Comparison of ENCODE assay signal across 14 mouse cellular contexts in genomic region chrX:71434448-71434847, GRCm38 (mm10). TPM values are rescaled to one million over a fixed set of nuclear protein-coding genes. Genes with fewer than 3 reads are reported as not detected.
A peak's percentile ranks its signal among the peaks of the same experiment; 100 is the strongest.
DNase-seq lines count a peak whose midpoint lies in the region; ATAC-seq lines count a peak whose summit lies in the region.
"Had no signal": no experiment of that assay in that cellular context is flagged by ENCODE, and none has a peak within 500 bp of the region (broad histone marks: within the 10 kb centered on the region; RNA-seq: fewer than 3 reads in every experiment).

No protein-coding gene starts in this region.

- H3K36me3 ChIP-seq in neural tube, embryonic 11.5 days (ENCODE audit: control insufficient read depth, insufficient read depth, low read length): no peaks in the 10 kb centered on the region
- H3K36me3 ChIP-seq in neural tube, embryonic 15.5 days: peaks cover 4% of the 10 kb centered on the region; the same call in 1 of the 2 replicates
- no peaks in the 10 kb centered on the region for H3K36me3 ChIP-seq in hindbrain, embryonic 10.5 days
- no peaks in the 10 kb centered on the region for H3K36me3 ChIP-seq in midbrain, embryonic 12.5 days
- H3K36me3 ChIP-seq: liver, embryonic 15.5 days had no signal

- 64% methylated on average over 1 of the region's 1 CpGs for WGBS in neural tube, embryonic 11.5 days
- 60% methylated on average over 1 of the region's 1 CpGs for WGBS in neural tube, embryonic 15.5 days
- WGBS in hindbrain, embryonic 10.5 days: 75% methylated on average over 1 of the region's 1 CpGs
- WGBS in midbrain, embryonic 12.5 days: 45% methylated on average over 1 of the region's 1 CpGs

- no peak overlapping the region for H3K9ac ChIP-seq in neural tube, embryonic 11.5 days (ENCODE audit: low read length)
- no peak overlapping the region for H3K9ac ChIP-seq in neural tube, embryonic 15.5 days (replicated peaks)
- H3K9ac ChIP-seq in midbrain, embryonic 12.5 days (replicated peaks): no peak overlapping the region
- H3K9ac ChIP-seq: heart, embryonic 13.5 days; limb, embryonic 13.5 days; liver, embryonic 15.5 days had no signal

- no peaks in the 10 kb centered on the region for H3K27me3 ChIP-seq in neural tube, embryonic 11.5 days (ENCODE audit: control insufficient read depth, insufficient read depth, low read length)
- no peaks in the 10 kb centered on the region for H3K27me3 ChIP-seq in neural tube, embryonic 15.5 days (replicated peaks)
- H3K27me3 ChIP-seq in hindbrain, embryonic 10.5 days (ENCODE audit: insufficient read depth, poor library complexity, severe bottlenecking): peaks cover 56% of the 10 kb centered on the region
- H3K27me3 ChIP-seq in midbrain, embryonic 12.5 days: peaks cover 9% of the 10 kb centered on the region; the same call in 1 of the 2 replicates
- H3K27me3 ChIP-seq: heart, embryonic 13.5 days; limb, embryonic 13.5 days; liver, embryonic 15.5 days had no signal

- H3K9me3 ChIP-seq in neural tube, embryonic 11.5 days (ENCODE audit: control insufficient read depth, low read length): no peaks in the 10 kb centered on the region
- no peaks in the 10 kb centered on the region for H3K9me3 ChIP-seq in neural tube, embryonic 15.5 days (replicated peaks)
- no peaks in the 10 kb centered on the region for H3K9me3 ChIP-seq in hindbrain, embryonic 10.5 days
- no peaks in the 10 kb centered on the region for H3K9me3 ChIP-seq in midbrain, embryonic 12.5 days
- H3K9me3 ChIP-seq: heart, embryonic 13.5 days; limb, embryonic 13.5 days; liver, embryonic 15.5 days had no signal

- ATAC-seq in neural tube, embryonic 11.5 days (ENCODE audit: insufficient read depth, low FRiP score, low TSS enrichment): peak; percentile 69
- no peak for ATAC-seq in neural tube, embryonic 15.5 days (ENCODE audit: low FRiP score)
- ATAC-seq in midbrain, embryonic 12.5 days (ENCODE audit: low FRiP score, low read depth): peak; percentile 63; the same call in 1 of the 2 replicates

- DNase-seq in neural tube, embryonic 11.5 days (ENCODE audit: low spot score): no peak
- DNase-seq in hindbrain, embryonic 10.5 days (ENCODE audit: low spot score): peak; percentile 3
- peak; percentile 45 for DNase-seq in retina, postnatal 1 day
- no peak for DNase-seq in layer of hippocampus, adult 8-10 months (ENCODE audit: low spot score in 2 of 2)
- no peak for DNase-seq in urinary bladder, postnatal 14 days (ENCODE audit: low spot score)
- DNase-seq in layer of hippocampus, postnatal 10 days (ENCODE audit: low spot score in 2 of 2): no peak
- DNase-seq: cerebellum, adult 11-12 months; kidney, adult 2 months; lung, postnatal 10 days had no signal

- no peak overlapping the region for H3K27ac ChIP-seq in neural tube, embryonic 11.5 days (ENCODE audit: low read depth, low read length)
- H3K27ac ChIP-seq in neural tube, embryonic 15.5 days (replicated peaks): no peak overlapping the region
- H3K27ac ChIP-seq in hindbrain, embryonic 10.5 days: no peak overlapping the region
- no peak overlapping the region for H3K27ac ChIP-seq in midbrain, embryonic 12.5 days (replicated peaks)
- H3K27ac ChIP-seq: heart, embryonic 13.5 days; limb, embryonic 13.5 days; liver, embryonic 15.5 days had no signal

- no peaks in the 10 kb centered on the region for H3K4me1 ChIP-seq in neural tube, embryonic 11.5 days (ENCODE audit: control insufficient read depth, insufficient read depth, low read length)
- no peaks in the 10 kb centered on the region for H3K4me1 ChIP-seq in neural tube, embryonic 15.5 days
- H3K4me1 ChIP-seq in hindbrain, embryonic 10.5 days (replicated peaks): no peaks in the 10 kb centered on the region
- H3K4me1 ChIP-seq in midbrain, embryonic 12.5 days: no peaks in the 10 kb centered on the region
- H3K4me1 ChIP-seq: heart, embryonic 13.5 days; limb, embryonic 13.5 days had no signal

- H3K4me2 ChIP-seq in neural tube, embryonic 11.5 days (ENCODE audit: low read depth): no peak overlapping the region
- no peak overlapping the region for H3K4me2 ChIP-seq in neural tube, embryonic 15.5 days
- H3K4me2 ChIP-seq in midbrain, embryonic 12.5 days (replicated peaks): no peak overlapping the region
- H3K4me2 ChIP-seq: heart, embryonic 13.5 days; limb, embryonic 13.5 days; liver, embryonic 15.5 days had no signal

- no peak overlapping the region for H3K4me3 ChIP-seq in neural tube, embryonic 11.5 days (ENCODE audit: low read depth, low read length)
- H3K4me3 ChIP-seq in neural tube, embryonic 15.5 days (replicated peaks): no peak overlapping the region
- H3K4me3 ChIP-seq in hindbrain, embryonic 10.5 days: no peak overlapping the region
- H3K4me3 ChIP-seq in midbrain, embryonic 12.5 days: no peak overlapping the region
- H3K4me3 ChIP-seq: heart, embryonic 13.5 days; limb, embryonic 13.5 days; liver, embryonic 15.5 days had no signal

RNA-seq across cellular contexts. Expression of gene Cd99l2, which starts 58.2 kb away (rescaled TPM):
- 28.7 and 33.4 TPM in 2 replicates for polyA plus RNA-seq in neural tube, embryonic 11.5 days (2014; fragmentation: Nextera tagmentation; extraction: Ambion mirVana)
- 91.7 and 98.4 TPM in 2 replicates for polyA plus RNA-seq in neural tube, embryonic 15.5 days (2015; fragmentation: Nextera tagmentation; extraction: Ambion mirVana)
- polyA plus RNA-seq in hindbrain, embryonic 10.5 days (2016; fragmentation: Nextera tagmentation; extraction: Ambion mirVana): 25.7 and 27.5 TPM in 2 replicates
- 38.6 and 40.0 TPM in 2 replicates for polyA plus RNA-seq in midbrain, embryonic 12.5 days (2016; fragmentation: Nextera tagmentation; extraction: Ambion mirVana)
- total RNA-seq in layer of hippocampus, adult 8-10 months (2022): 10 to 100 TPM; 51.3 to 57.8 (median 56.4) TPM
- 10 to 100 TPM; 67.3 to 70.6 TPM for total RNA-seq in layer of hippocampus, postnatal 10 days (2021)

Comparison
In these comparisons a context has a peak if more than half of its experiments do, and no peak if none do; other contexts are left out.
1. DNase-seq: peak in hindbrain, embryonic 10.5 days (single experiment) and retina, postnatal 1 day (single experiment); none in neural tube, embryonic 11.5 days (single experiment), layer of hippocampus, adult 8-10 months (0 of 2), urinary bladder, postnatal 14 days (single experiment) and layer of hippocampus, postnatal 10 days (0 of 2).